Comparison of ENCODE assay signal across 8 mouse cellular contexts in genomic region chr7:132806286-132806685, GRCm38 (mm10). TPM values are rescaled to one million over a fixed set of nuclear protein-coding genes. Genes with fewer than 3 reads are reported as not detected.
DNase-seq lines count a peak whose midpoint lies in the region; ATAC-seq and TF ChIP-seq lines count a peak whose summit lies in the region.

No protein-coding gene starts in this region.

- no peaks in the 10 kb centered on the region for H3K9me3 ChIP-seq in liver, embryonic 11.5 days (ENCODE audit: control insufficient read depth, low read length)
- no peaks in the 10 kb centered on the region for H3K9me3 ChIP-seq in forebrain, postnatal 0 days (ENCODE audit: low read length)
- H3K9me3 ChIP-seq in hindbrain, embryonic 15.5 days, result no peaks in the 10 kb centered on the region

- TF ChIP-seq CTCF in cerebellum, adult 2 months (IDR thresholded peaks at IDR 0.05; ENCODE audit: borderline replicate concordance, insufficient read depth, low read depth, low read length), result no peak
- TF ChIP-seq CTCF in forebrain, postnatal 0 days (IDR thresholded peaks at IDR 0.05; ENCODE audit: low read depth), result no peak

- H3K4me2 ChIP-seq in liver, embryonic 11.5 days, result no peak overlapping the region
- H3K4me2 ChIP-seq in forebrain, postnatal 0 days (ENCODE audit: low read depth), result no peak overlapping the region
- no peak overlapping the region for H3K4me2 ChIP-seq in hindbrain, embryonic 15.5 days

- 79% methylated on average over 5 of the region's 5 CpGs for WGBS in liver, embryonic 11.5 days
- WGBS in cerebellum, adult 2 months, result 4% methylated on average over 5 of the region's 5 CpGs
- WGBS in forebrain, postnatal 0 days, result 28% methylated on average over 5 of the region's 5 CpGs
- WGBS in hindbrain, embryonic 15.5 days, result 44% methylated on average over 5 of the region's 5 CpGs

- H3K27ac ChIP-seq in liver, embryonic 11.5 days (ENCODE audit: low read depth, low read length), result peak overlapping the region; percentile 3; the same call in 1 of the 2 replicates
- H3K27ac ChIP-seq in cerebellum, adult 2 months (ENCODE audit: insufficient read depth, low read length), result peak overlapping the region; percentile 99
- H3K27ac ChIP-seq in forebrain, postnatal 0 days (ENCODE audit: low read depth, low read length), result peak overlapping the region; percentile 35; the same call in 1 of the 2 replicates
- H3K27ac ChIP-seq in hindbrain, embryonic 15.5 days (replicated peaks), result peak overlapping the region; percentile 52

- no peak overlapping the region for H3K4me3 ChIP-seq in liver, embryonic 11.5 days (ENCODE audit: low read depth, low read length)
- H3K4me3 ChIP-seq in cerebellum, adult 2 months (replicated peaks; ENCODE audit: insufficient read depth, low read depth, low read length), result no peak overlapping the region
- H3K4me3 ChIP-seq in forebrain, postnatal 0 days (ENCODE audit: low read depth, low read length), result no peak overlapping the region
- no peak overlapping the region for H3K4me3 ChIP-seq in hindbrain, embryonic 15.5 days

- H3K27me3 ChIP-seq in liver, embryonic 11.5 days (replicated peaks; ENCODE audit: control insufficient read depth, insufficient read depth, low read length), result no peaks in the 10 kb centered on the region
- H3K27me3 ChIP-seq in cerebellum, adult 2 months (ENCODE audit: control insufficient read depth, insufficient read depth, low read length), result no peaks in the 10 kb centered on the region
- no peaks in the 10 kb centered on the region for H3K27me3 ChIP-seq in forebrain, postnatal 0 days (ENCODE audit: insufficient read depth, low read length)
- no peaks in the 10 kb centered on the region for H3K27me3 ChIP-seq in hindbrain, embryonic 15.5 days

- TF ChIP-seq POLR2A in cerebellum, adult 2 months (IDR thresholded peaks at IDR 0.05; ENCODE audit: borderline replicate concordance, insufficient read depth, low read length), result no peak

- no peaks in the 10 kb centered on the region for H3K36me3 ChIP-seq in liver, embryonic 11.5 days (ENCODE audit: control insufficient read depth, insufficient read depth, low read length)
- no peaks in the 10 kb centered on the region for H3K36me3 ChIP-seq in forebrain, postnatal 0 days (ENCODE audit: insufficient read depth)
- no peaks in the 10 kb centered on the region for H3K36me3 ChIP-seq in hindbrain, embryonic 15.5 days

- peaks cover 90% of the 10 kb centered on the region for H3K4me1 ChIP-seq in liver, embryonic 11.5 days (replicated peaks; ENCODE audit: control insufficient read depth, insufficient read depth, low read length)
- peaks cover 72% of the 10 kb centered on the region for H3K4me1 ChIP-seq in cerebellum, adult 2 months (ENCODE audit: control insufficient read depth, insufficient read depth, low read length)
- H3K4me1 ChIP-seq in forebrain, postnatal 0 days (ENCODE audit: insufficient read depth), result peaks cover 23% of the 10 kb centered on the region
- H3K4me1 ChIP-seq in hindbrain, embryonic 15.5 days (replicated peaks), result peaks cover 81% of the 10 kb centered on the region

- no peak overlapping the region for H3K9ac ChIP-seq in liver, embryonic 11.5 days (ENCODE audit: low read depth, low read length)
- 0 out of 2 replicates have a peak overlapping the region, but pooled peaks have one; percentile 25 for H3K9ac ChIP-seq in forebrain, postnatal 0 days
- no peak overlapping the region for H3K9ac ChIP-seq in hindbrain, embryonic 15.5 days

- DNase-seq in liver, embryonic 11.5 days (ENCODE audit: low spot score), result no peak
- no peak for DNase-seq in liver
- peak; percentile 82 to 88 for DNase-seq in cerebellum, adult 2 months
- peak; percentile 52 for DNase-seq in forebrain, postnatal 0 days
- no peak for DNase-seq in thymus, postnatal 25 days
- DNase-seq in Muller cell, postnatal 12 days (ENCODE audit: inconsistent ontology term), result no peak
- no peak for DNase-seq in left cerebral cortex, adult 11 months (ENCODE audit: low spot score)

- no peak for ATAC-seq in liver, embryonic 11.5 days (replicated peaks; ENCODE audit: low FRiP score)
- peak; percentile 29; the same call in 1 of the 2 replicates for ATAC-seq in forebrain, postnatal 0 days
- ATAC-seq in hindbrain, embryonic 15.5 days (ENCODE audit: low FRiP score, low read depth), result no peak

RNA-seq across cellular contexts. Expression of gene Fam53b, which starts 7.4 kb away (rescaled TPM):
- 20.1 and 20.4 TPM in 2 replicates for polyA plus RNA-seq in liver, embryonic 11.5 days (2014; fragmentation: Nextera tagmentation; extraction: Ambion mirVana)
- 37.3 and 37.8 TPM in 2 replicates for polyA plus RNA-seq in cerebellum, adult 2 months (2012; rRNA removed)
- 5.6 and 15.4 TPM in 2 replicates for total RNA-seq in forebrain, postnatal 0 days (2014; rRNA removed)
- 5.6 and 5.8 TPM in 2 replicates for polyA plus RNA-seq in forebrain, postnatal 0 days (2015; fragmentation: Nextera tagmentation; extraction: Ambion mirVana)
- 16.1 and 17.9 TPM in 2 replicates for polyA plus RNA-seq in hindbrain, embryonic 15.5 days (2015; fragmentation: Nextera tagmentation; extraction: Ambion mirVana)

RNA-seq across cellular contexts. Expression of gene Eef1akmt2, which starts 46.2 kb away (rescaled TPM):
- polyA plus RNA-seq in liver, embryonic 11.5 days (2014; fragmentation: Nextera tagmentation; extraction: Ambion mirVana), result 50.4 and 54.0 TPM in 2 replicates
- 44.7 and 46.3 TPM in 2 replicates for polyA plus RNA-seq in cerebellum, adult 2 months (2012; rRNA removed)
- 86.1 and 101 TPM in 2 replicates for total RNA-seq in forebrain, postnatal 0 days (2014; rRNA removed)
- polyA plus RNA-seq in forebrain, postnatal 0 days (2015; fragmentation: Nextera tagmentation; extraction: Ambion mirVana), result 77.3 and 85.9 TPM in 2 replicates
- polyA plus RNA-seq in hindbrain, embryonic 15.5 days (2015; fragmentation: Nextera tagmentation; extraction: Ambion mirVana), result 84.6 and 88.5 TPM in 2 replicates

RNA-seq across cellular contexts. Expression of gene Abraxas2, which starts 52.7 kb away (rescaled TPM):
- polyA plus RNA-seq in liver, embryonic 11.5 days (2014; fragmentation: Nextera tagmentation; extraction: Ambion mirVana), result 26.9 and 28.5 TPM in 2 replicates
- 28.8 and 28.9 TPM in 2 replicates for polyA plus RNA-seq in cerebellum, adult 2 months (2012; rRNA removed)
- 36.8 and 38.2 TPM in 2 replicates for total RNA-seq in forebrain, postnatal 0 days (2014; rRNA removed)
- polyA plus RNA-seq in forebrain, postnatal 0 days (2015; fragmentation: Nextera tagmentation; extraction: Ambion mirVana), result 21.1 and 32.9 TPM in 2 replicates
- polyA plus RNA-seq in hindbrain, embryonic 15.5 days (2015; fragmentation: Nextera tagmentation; extraction: Ambion mirVana), result 36.2 and 38.4 TPM in 2 replicates

Comparison
In these comparisons a context has a peak if more than half of its experiments do, and no peak if none do; other contexts are left out.
1. DNase-seq: peak in cerebellum, adult 2 months (2 of 2) and forebrain, postnatal 0 days (single experiment); none in liver, embryonic 11.5 days (single experiment), liver (single experiment), thymus, postnatal 25 days (single experiment), Muller cell, postnatal 12 days (single experiment) and left cerebral cortex, adult 11 months (single experiment).
2. H3K27ac ChIP-seq: peak in every context shown above with its lines; median percentile 99 in cerebellum, adult 2 months; 52 in hindbrain, embryonic 15.5 days; 35 in forebrain, postnatal 0 days; 3 in liver, embryonic 11.5 days.